Mouse (Mus musculus): ENCODE data around the gene Bik. TPM values are rescaled to one million over a fixed set of nuclear protein-coding genes. Genes with fewer than 3 reads are reported as not detected.

Bik gene
- polyA plus RNA-seq, 1 experiment from 2014 or later: 4.6 TPM

- H3K27me3 ChIP-seq (replicated peaks; ENCODE audit: control insufficient read depth, insufficient read depth, low read length): no peaks in the 10 kb centered on the region
- H3K4me2 ChIP-seq (replicated peaks; ENCODE audit: low read depth): no peak overlapping the region
- H3K27ac ChIP-seq (ENCODE audit: low read depth, low read length): no peak overlapping the region
- no peak overlapping the region for H3K4me3 ChIP-seq (ENCODE audit: low read depth, low read length)
- no peak for TF ChIP-seq CTCF (IDR thresholded peaks at IDR 0.05; ENCODE audit: low read depth)
- H3K36me3 ChIP-seq (ENCODE audit: control insufficient read depth, insufficient read depth): peaks cover 62% of the 10 kb centered on the region
- no peaks in the 10 kb centered on the region for H3K4me1 ChIP-seq (replicated peaks; ENCODE audit: control insufficient read depth, insufficient read depth, low read length)
- no peak overlapping the region for H3K9ac ChIP-seq (ENCODE audit: low read depth, low read length)
- 94% methylated on average over 8 of the region's 8 CpGs for WGBS
- H3K9me3 ChIP-seq (ENCODE audit: control insufficient read depth): no peaks in the 10 kb centered on the region
- no peak for ATAC-seq
Observed at GRCm38 (mm10) chr15:83547144-83547543, 20.5 kb downstream of the Bik start.

GRCm38 (mm10) chr15:83550137-83550536, 23.5 kb downstream of the Bik start:
- no peak for ATAC-seq
- no peak overlapping the region for H3K4me3 ChIP-seq (ENCODE audit: low read depth, low read length)
- no peaks in the 10 kb centered on the region for H3K27me3 ChIP-seq (replicated peaks; ENCODE audit: control insufficient read depth, insufficient read depth, low read length)
- H3K36me3 ChIP-seq (ENCODE audit: control insufficient read depth, insufficient read depth): peaks cover 61% of the 10 kb centered on the region
- no peak for TF ChIP-seq CTCF (IDR thresholded peaks at IDR 0.05; ENCODE audit: low read depth)
- H3K4me2 ChIP-seq (replicated peaks; ENCODE audit: low read depth): no peak overlapping the region
- H3K9ac ChIP-seq (ENCODE audit: low read depth, low read length): no peak overlapping the region
- WGBS: 91% methylated on average over 2 of the region's 2 CpGs
- no peaks in the 10 kb centered on the region for H3K9me3 ChIP-seq (ENCODE audit: control insufficient read depth)
- H3K4me1 ChIP-seq (replicated peaks; ENCODE audit: control insufficient read depth, insufficient read depth, low read length): 0 out of 2 replicates have a peak, but pooled peaks cover 4% of the 10 kb centered on the region
- H3K27ac ChIP-seq (ENCODE audit: low read depth, low read length): no peak overlapping the region

GRCm38 (mm10) chr15:83553831-83554230, 27.2 kb downstream of the Bik start:
- peak; percentile 59 for TF ChIP-seq CTCF (IDR thresholded peaks at IDR 0.05; ENCODE audit: low read depth)
- ATAC-seq: no peak
- no peak overlapping the region for H3K9ac ChIP-seq (ENCODE audit: low read depth, low read length)
- H3K36me3 ChIP-seq (ENCODE audit: control insufficient read depth, insufficient read depth): peaks cover 26% of the 10 kb centered on the region
- H3K27ac ChIP-seq (ENCODE audit: low read depth, low read length): no peak overlapping the region
- no peak overlapping the region for H3K4me2 ChIP-seq (replicated peaks; ENCODE audit: low read depth)
- no peaks in the 10 kb centered on the region for H3K9me3 ChIP-seq (ENCODE audit: control insufficient read depth)
- H3K27me3 ChIP-seq (replicated peaks; ENCODE audit: control insufficient read depth, insufficient read depth, low read length): no peaks in the 10 kb centered on the region
- H3K4me3 ChIP-seq (ENCODE audit: low read depth, low read length): no peak overlapping the region
- peaks cover 4% of the 10 kb centered on the region; the same call in 1 of the 2 replicates for H3K4me1 ChIP-seq (replicated peaks; ENCODE audit: control insufficient read depth, insufficient read depth, low read length)

- Histone ChIP-seq H3K4me2 (replicated peaks; ENCODE audit: low read depth) (peak overlapping the region; percentile 91), H3K36me3 (ENCODE audit: control insufficient read depth, insufficient read depth) (peaks cover 10% of the 10 kb centered on the region; the same call in 1 of the 2 replicates), H3K27ac (ENCODE audit: low read depth, low read length) (peak overlapping the region; percentile 87), H3K4me1 (replicated peaks; ENCODE audit: control insufficient read depth, insufficient read depth, low read length) (peaks cover 4% of the 10 kb centered on the region; the same call in 1 of the 2 replicates), H3K9me3 (ENCODE audit: control insufficient read depth) (no peaks in the 10 kb centered on the region), H3K4me3 (ENCODE audit: low read depth, low read length) (peak overlapping the region; percentile 78), H3K27me3 (replicated peaks; ENCODE audit: control insufficient read depth, insufficient read depth, low read length) (no peaks in the 10 kb centered on the region), H3K9ac (ENCODE audit: low read depth, low read length) (peak overlapping the region; percentile 88)
- peak; percentile 77 for ATAC-seq
- no peak; the same call in 1 of the 2 replicates for TF ChIP-seq CTCF (IDR thresholded peaks at IDR 0.05; ENCODE audit: low read depth)
- WGBS: under 1% methylated on average over 71 of the region's 74 CpGs
Observed at GRCm38 (mm10) chr15:83555161-83555974, 28.7 kb downstream of the Bik start.

GRCm38 (mm10) chr15:83560941-83561477, 34.3 kb downstream of the Bik start:
- 66% methylated on average over 5 of the region's 5 CpGs for WGBS
- H3K9ac ChIP-seq (ENCODE audit: low read depth, low read length): no peak overlapping the region

GRCm38 (mm10) chr15:83562626-83563270, 36.1 kb downstream of the Bik start:
- no peak overlapping the region for H3K9ac ChIP-seq (ENCODE audit: low read depth, low read length)

More at GRCm38 (mm10) chr15:83560941-83561477, 34.3 kb downstream of the Bik start:
- Histone ChIP-seq H3K27ac (ENCODE audit: low read depth, low read length) (no peak overlapping the region), H3K36me3 (ENCODE audit: control insufficient read depth, insufficient read depth) (no peaks in the 10 kb centered on the region), H3K4me1 (replicated peaks; ENCODE audit: control insufficient read depth, insufficient read depth, low read length) (no peaks in the 10 kb centered on the region; the same call in 1 of the 2 replicates), H3K4me3 (ENCODE audit: low read depth, low read length) (no peak overlapping the region), H3K4me2 (replicated peaks; ENCODE audit: low read depth) (no peak overlapping the region), H3K9me3 (ENCODE audit: control insufficient read depth) (no peaks in the 10 kb centered on the region), H3K27me3 (replicated peaks; ENCODE audit: control insufficient read depth, insufficient read depth, low read length) (no peaks in the 10 kb centered on the region)
- no peak for TF ChIP-seq CTCF (IDR thresholded peaks at IDR 0.05; ENCODE audit: low read depth)
- no peak for ATAC-seq

More at GRCm38 (mm10) chr15:83562626-83563270, 36.1 kb downstream of the Bik start:
- TF ChIP-seq CTCF (IDR thresholded peaks at IDR 0.05; ENCODE audit: low read depth): no peak
- H3K4me2 ChIP-seq (replicated peaks; ENCODE audit: low read depth): peak overlapping the region; percentile 99
- H3K4me1 ChIP-seq (replicated peaks; ENCODE audit: control insufficient read depth, insufficient read depth, low read length): no peaks in the 10 kb centered on the region
- H3K27me3 ChIP-seq (replicated peaks; ENCODE audit: control insufficient read depth, insufficient read depth, low read length): no peaks in the 10 kb centered on the region
- peak; percentile 32; the same call in 1 of the 2 replicates for ATAC-seq
- WGBS: 34% methylated on average over 15 of the region's 15 CpGs
- peak overlapping the region; percentile 11; the same call in 1 of the 2 replicates for H3K27ac ChIP-seq (ENCODE audit: low read depth, low read length)
- peak overlapping the region; percentile 60 for H3K4me3 ChIP-seq (ENCODE audit: low read depth, low read length)
- no peaks in the 10 kb centered on the region for H3K36me3 ChIP-seq (ENCODE audit: control insufficient read depth, insufficient read depth)
- no peaks in the 10 kb centered on the region for H3K9me3 ChIP-seq (ENCODE audit: control insufficient read depth)

Measured in intestine, postnatal 0 days (tissue).